Mouse (Mus musculus) brain, embryonic 18.5 days (tissue): ENCODE results near the gene Dctn2.
"Not testable (repeated sequence)": the region's sequence is repeated elsewhere in the genome, so short reads cannot be mapped to it uniquely, and the experiment has no call there.

ENCODE experiments used
- DNase-seq: peaks from one replicate; pipeline ENCODE4 v3.0.0-alpha.2; 2012; ENCODE audit warnings: low read depth, low spot score

The Dctn2 gene

GRCm38 (mm10) chr10:127288800-127289572 is 22.8 kb downstream of the Dctn2 start, which contains the start of gene Mbd6:
Gene Mbd6 (minus strand): TSS chr10:127289018.
- peak; percentile 64 for DNase-seq

- no peak for DNase-seq
Observed at GRCm38 (mm10) chr10:127289573-127290191, 23.5 kb downstream of the Dctn2 start.

DNA sequence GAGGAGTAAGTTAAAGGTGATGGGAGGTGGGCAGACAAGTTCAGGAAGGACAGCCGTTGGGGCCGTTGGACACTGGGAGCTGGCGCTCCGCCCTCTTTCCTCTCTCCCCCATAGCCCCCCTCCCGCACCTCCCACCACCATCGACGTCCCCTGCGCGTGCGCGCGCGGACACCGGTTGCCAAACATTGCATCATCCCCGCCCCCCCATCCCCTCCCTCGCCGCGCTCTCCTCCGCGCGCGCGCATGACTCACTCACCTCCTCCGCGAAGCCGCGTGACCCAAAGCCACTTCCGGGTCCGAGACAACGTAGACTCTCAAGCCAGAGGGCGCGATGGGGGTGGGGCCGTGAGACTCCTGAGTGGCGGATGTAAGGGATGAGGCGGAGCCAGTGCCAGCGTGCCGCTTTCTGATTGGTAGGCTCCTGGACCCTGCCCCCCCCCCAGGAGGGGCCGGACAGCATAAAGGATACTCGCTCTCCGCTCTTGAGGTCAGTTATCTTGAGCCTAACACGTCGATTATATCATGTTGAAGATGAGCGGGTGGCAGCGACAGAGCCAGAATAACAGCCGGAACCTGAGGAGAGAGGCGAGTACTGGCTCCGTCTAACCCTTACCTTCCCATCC is 24.2 kb downstream of the Dctn2 start:
- DNase-seq: peak; percentile 98

DNA sequence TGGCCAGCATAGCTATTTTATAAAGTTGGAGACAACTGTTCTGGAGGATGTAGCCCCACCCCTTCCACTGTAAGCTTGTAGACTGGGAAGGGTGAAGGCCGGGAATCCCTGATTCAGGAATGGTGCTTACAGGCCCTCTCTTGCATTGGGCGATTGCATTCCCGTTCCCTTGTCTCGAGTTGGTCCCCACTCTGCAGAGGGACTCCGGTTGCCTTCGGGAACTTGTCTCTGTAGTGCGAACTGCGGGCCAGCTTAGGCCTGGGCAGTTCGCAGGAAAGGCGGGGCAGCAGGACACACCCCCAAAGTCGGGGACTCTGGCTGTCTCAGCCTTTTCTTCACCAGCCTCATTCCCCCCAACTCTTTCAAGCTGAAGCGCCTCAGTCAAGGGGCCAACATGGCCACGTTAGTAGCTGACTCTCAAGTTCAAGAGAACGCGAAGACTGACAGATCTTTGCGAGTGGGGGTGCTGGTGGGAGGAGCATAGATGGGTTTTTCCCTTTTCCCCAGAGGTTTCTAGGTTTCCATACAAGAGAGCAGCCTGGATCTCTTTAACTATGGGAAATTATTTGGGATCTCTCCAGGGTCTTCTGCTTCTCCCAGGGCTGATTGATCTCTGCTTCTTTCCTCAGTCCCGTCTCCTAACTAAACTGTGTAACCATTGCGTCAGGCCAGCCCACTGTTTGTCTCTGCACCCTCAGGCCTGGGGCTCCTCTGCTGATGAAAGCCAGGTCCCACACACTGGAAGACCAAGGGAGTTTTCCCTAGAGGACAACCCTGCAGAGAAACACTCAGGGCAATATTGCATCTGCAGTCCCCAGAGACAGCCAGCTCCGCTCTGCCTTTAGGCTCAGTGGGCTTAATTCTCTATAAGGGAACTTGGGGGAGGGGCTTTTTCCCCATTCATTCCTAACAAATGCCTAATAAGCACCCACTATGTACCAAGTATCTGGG is 25.0 kb downstream of the Dctn2 start:
- no peak for DNase-seq

- DNase-seq: no peak
Observed at GRCm38 (mm10) chr10:127291881-127292638, 25.9 kb downstream of the Dctn2 start.

DNA sequence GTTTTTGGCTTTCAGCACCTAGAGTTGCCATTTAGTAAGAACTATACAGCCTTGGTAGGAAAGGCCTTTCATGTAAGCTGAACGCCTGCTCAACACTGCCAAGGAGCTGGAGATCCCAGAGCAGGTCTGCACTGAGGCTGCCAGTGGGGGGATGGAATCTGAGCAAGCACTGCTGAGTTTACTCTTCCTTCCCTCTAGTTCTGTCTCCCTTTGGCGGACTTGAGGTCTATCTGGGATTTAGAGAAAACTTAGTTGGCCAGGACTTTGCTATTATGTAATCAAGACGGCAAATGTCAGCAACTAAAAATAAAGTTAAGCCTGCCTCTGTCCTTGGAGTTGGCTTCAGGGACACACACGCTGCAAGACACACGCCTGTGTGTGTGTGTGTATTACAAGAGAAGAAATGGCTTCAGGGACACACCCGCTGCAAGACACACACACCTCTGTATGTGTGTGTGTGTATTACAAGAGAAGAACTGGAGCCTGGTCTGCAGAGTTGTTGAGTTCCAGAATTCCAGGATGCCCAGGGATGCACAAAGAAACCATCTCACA is 26.9 kb downstream of the Dctn2 start:
- no peak for DNase-seq

GRCm38 (mm10) chr10:127293590-127294113 is 27.5 kb downstream of the Dctn2 start:
- DNase-seq: no peak

GRCm38 (mm10) chr10:127294895-127295510 is 28.8 kb downstream of the Dctn2 start:
- DNase-seq: no peak

- no peak for DNase-seq
Observed at GRCm38 (mm10) chr10:127295986-127296794, 30.0 kb downstream of the Dctn2 start.

DNA sequence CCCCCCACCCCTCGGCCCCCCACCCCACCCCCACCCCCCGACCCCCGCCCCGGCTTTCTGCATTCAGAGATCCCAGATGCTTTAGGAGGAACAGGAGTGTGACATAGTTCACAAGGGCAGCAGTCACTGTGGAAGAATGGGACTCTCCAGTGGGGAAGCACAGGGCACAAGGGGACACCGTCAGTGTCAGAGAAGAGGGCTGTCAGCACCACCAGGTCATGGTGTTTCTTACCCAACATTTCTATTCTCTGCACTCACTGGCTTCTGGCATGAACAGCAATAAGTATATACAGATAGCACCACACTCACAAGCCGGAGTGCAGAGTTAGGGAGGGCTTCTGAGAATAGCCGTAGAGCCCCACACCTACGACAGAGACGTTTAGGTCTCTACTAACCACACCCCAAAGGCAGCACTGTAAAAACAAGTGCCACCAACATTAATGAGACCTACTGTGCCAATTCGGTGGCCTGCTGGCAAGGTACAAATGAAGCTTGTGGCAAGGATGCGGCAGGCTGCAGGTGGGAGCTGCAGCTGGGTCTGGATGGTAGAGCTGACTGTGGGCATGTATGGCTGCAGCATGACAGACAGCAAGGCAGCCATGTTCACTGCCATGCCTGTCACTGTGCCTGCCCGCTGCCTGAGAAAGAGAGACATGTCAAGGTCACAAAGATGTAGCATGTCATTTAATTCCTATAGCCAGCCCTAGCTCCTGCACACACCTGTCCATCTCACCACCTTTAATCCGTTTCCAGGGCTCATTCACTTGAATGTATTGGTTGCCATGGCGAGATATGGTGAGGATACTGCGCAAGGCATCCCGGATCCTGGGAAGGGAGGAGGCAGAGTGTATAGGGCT is 31.1 kb downstream of the Dctn2 start:
- DNase-seq: no peak

DNA sequence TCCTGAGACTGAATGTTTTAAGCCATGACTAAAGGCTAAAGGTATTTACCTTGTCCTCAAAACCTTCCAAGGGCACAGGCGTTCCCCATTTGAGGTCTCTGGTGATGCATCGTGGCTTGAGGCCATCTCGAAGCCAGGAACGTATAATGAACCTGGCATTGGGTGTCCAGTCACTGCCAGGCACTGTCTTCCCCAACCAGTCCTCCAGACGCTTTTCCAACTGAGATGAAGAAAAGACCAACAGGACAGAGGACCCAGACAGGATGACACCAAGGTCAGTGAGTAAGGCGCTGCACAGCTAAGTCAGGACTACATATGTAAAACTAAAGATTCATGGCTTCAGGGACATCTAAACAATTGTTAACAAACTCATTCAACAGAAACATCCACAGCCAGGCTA is 34.2 kb downstream of the Dctn2 start:
- DNase-seq: no peak

DNA sequence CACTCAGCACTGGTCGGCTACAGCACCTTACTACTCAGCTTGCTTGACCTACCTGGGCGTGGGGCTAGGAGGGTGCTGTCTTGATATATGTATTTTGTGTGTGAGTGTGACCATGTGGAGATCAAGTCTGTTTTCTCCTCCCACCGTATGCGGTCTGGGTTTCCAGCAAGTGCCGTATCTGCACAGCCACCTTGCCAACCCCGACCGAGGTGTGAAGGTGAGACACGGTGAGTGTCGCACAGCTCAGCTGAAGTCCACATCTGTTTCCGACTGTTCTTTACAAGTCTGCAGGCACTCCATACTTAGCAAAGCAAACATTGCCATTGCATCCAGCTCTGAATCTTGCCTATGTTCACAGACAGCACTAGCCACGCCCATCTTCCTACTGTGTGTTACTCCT is 37.0 kb downstream of the Dctn2 start:
- DNase-seq: no peak

DNA sequence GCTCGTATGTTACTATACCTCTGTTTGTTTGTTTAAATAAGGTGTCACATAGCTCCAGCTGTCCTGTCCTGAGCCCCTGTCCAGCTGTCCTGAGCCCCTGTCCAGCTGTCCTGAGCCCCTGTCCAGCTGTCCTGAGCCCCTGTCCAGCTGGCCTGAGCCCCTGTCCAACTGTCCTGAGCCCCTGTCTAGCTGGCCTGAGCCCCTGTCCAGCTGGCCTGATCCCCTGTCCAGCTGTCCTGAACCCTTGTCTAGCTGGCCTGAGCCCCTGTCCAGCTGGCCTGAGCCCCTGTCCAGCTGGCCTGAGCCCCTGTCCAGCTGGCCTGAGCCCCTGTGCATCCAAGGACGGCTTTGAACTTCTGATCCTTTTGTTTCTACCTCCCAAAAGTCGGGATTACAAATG is 43.0 kb downstream of the Dctn2 start:
- not testable (repeated sequence) for DNase-seq

- no peak for DNase-seq
Observed at GRCm38 (mm10) chr10:127310523-127311475, 44.6 kb downstream of the Dctn2 start.

DNA sequence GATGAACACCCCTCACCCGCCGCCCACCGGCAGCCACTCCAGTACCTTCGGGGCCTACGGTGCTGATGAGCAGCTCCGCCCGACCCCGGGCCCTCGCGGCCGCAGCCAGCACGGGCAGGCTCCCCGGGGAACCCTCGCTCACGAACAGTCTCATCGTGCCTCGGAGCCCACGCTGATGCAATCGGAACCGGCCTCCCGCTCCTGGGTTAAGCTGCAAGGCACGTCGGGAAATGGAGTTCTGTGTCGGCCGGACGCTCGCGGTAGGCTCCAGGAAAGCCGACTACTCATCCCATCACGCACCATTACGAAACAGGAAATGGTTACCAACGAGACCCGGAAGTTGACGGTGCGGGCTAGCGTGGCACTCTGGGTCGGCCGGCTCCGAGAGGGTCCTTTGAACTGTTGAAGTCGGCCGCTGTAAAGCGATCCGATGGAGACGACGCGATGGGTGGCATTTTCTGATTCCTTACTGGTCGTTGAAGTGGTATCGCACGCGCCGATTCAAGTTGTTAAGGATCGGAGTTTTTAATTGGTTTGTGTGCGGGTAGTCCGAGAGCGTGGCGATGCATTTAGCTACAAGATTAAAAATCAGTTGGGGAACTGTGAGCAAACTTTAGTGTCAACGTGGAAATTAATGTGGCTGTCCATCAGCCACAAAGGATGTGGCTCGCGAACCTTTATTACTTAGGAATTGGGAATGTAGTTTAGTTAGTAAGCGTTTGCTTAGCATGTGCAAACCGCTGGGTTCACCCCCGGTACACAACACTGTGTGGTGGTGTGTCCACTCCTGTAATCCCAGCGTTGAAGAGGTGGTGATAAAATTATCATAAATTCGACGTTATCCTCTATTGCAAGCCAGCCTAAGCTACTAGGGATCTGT is 45.5 kb downstream of the Dctn2 start, which contains the start of gene Mars:
Gene Mars (minus strand): TSS at position 311 of the 880 bp plus-strand sequence.
- peak; percentile 92 for DNase-seq

DNA sequence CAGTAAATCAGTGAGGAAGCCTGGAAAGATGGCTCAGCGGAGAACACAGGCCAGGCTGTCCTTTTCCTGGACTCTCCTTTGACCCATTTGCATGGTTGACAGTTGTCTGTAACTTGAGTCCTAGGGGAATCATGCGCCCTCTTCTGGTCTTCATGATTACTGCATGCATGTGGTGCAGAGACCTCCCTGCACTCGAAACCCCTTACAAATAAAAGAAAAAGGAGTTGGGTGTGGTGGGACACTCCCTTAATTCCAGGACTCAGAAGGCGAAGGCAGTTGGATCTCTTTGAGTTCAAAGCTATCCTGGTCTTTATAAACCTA is 46.1 kb downstream of the Dctn2 start:
- peak; percentile 40 for DNase-seq
